Mouse (Mus musculus) naive thymus-derived CD4-positive, alpha-beta T cell, adult 2 months (primary cell): ENCODE measurements at regions not wholly inside any gene's neighbourhood (a gene's known extent, or its start where the extent isn't known, plus 50 kb on each side); places are given as distances from the start of the nearest gene placed in this dataset.

ENCODE experiments used
- DNase-seq: peaks from one replicate; pipeline ENCODE4 v3.0.0-alpha.2; 2011; ENCODE audit warnings: low read depth

DNA sequence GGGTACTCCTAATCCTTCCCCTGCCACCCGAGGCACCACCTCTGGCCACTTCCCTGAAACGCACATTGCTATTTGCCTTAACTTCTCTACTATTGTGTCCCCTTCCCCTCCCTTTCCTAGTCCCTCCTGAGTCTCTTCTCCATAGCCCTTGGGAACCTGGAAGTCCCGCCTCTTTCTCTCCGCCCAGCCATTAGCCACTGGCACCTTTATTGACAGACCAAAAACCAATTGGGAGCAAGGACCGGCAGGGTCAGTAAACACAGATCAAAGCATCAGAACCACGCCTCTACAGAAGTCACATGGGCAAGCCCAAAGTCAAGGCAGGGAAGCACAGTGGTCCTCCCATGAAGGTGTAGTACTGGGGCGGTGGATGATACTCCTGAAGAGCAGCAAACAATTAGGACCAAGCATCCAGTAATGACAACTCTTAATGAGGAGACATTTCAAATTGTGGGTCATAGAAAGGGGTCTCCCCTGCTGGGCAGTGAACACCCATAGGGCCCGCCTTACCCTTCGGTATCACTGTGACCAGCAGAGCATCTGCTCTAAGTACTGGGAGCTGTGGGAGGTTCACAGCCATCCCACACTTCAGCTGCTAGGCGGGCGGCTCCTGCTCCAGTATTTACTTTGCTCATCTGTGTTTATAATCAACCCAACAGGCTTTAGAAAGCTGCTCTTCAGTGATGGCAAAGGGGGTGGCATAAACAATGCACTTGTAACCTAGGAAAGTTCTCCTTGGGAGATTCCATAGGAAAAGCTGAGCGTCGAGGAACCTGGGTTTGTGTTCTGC is 226.5 kb upstream of the Mphosph6 start:
- no peak for DNase-seq

GRCm38 (mm10) chr8:118023451-118023850 is 221.7 kb upstream of the Mphosph6 start:
- no peak for DNase-seq

DNA sequence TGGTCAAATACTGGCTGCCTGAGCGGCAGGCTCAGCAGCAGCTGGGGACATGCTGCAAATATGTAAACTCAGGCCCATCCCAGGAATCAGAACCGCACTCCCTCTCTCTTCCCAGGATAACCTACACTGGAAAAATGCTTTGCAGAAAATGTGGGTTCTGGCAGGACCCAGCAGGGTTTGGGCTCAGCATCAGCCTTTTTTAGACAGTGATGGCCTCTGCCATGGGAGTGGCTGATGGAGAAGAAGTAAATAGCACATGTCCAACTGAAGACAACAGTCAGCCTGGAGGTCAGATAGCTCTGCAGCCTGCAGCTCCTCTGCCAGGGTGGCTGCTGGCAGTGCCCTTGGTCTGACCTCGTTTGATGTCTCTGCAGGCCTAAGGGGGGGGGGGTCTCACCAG is 220.2 kb upstream of the Mphosph6 start:
- no peak for DNase-seq

DNA sequence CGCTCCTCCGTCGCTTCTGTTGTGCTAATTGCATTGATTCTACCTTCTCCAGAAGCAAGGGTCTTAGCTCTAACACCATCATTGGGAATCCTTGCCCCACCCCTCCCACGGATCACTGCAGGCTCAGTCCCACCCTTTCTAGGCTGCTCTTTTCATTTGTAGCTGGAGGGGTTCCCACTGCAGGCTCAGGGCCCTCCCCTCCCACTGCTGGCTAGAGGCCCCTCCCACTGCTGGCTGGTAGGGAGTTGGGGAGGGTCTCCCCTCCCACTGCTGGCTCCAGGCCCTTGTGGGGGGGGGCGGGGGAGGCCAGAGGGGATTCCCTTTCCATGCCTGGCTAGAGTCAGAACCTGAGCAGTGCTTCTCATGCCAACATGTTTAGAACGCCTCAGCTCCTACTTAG is 215.5 kb upstream of the Mphosph6 start:
- DNase-seq, result no peak

- DNase-seq, result no peak
Measured at GRCm38 (mm10) chr8:118005186-118005585, 203.4 kb upstream of the Mphosph6 start.

DNA sequence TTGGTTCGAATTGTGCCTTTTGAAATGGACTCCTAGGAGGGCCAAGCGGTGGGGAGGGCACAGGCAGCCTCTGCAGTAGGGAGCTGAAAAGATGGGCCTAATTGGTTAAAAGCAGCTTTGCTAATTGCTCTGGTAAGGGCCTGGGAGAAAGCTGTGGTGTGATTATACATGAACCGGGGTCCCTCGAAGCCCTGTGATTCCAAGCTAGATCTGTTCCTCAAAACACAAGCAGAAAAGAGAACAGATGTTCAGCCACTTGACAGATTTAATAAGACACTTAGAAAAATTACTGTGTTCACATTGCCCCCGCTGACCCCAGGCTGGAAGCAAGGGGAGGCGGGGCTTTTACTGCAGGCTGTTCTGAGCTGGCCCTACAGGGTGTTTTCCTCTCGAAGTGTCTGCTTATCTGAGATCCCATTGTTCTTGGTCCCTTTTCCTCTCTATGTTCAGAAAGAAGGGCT is 202.7 kb upstream of the Mphosph6 start:
- DNase-seq, result no peak

- no peak for DNase-seq
Measured at GRCm38 (mm10) chr8:118001138-118001537, 199.4 kb upstream of the Mphosph6 start.

DNA sequence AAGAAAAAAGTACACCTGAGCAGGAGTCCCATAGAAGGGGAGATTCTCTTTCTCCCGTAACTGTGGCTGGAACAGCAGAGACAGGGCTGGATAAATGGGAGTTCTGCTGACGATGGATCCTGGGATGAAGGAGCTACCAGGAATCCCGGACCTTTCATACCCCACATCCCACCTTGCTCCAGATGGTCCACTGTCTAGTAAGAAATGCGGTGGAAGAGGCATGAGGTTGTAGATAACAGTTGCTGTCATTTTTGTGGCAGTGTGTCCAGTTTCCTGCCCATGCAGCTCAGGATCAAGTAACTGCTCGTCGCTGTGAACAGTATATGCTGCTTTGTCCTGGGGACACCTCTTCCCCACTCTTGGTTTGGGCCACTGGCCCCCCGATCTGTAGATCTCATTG is 190.1 kb upstream of the Mphosph6 start:
- DNase-seq, result no peak

GRCm38 (mm10) chr8:117988781-117989180 is 187.0 kb upstream of the Mphosph6 start:
- no peak for DNase-seq

DNA sequence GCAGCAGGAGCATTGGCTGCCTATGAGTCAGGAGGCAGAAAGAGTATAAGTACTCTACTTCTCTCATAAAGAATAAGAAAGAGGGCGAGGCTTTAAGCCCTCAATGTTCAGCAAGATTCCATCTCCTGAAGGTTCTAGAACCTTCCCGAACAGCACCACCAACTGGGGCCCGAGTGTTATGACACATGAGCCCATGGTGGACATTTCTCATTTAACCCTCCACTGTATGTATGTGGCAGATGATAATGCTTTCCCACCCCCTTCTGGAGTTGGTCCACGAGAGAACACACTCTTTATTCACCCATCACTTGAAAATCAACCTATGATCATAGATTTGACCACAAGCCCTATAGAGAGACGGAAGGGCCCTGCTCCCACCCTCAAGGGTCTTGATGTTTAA is 166.6 kb upstream of the Mphosph6 start:
- no peak for DNase-seq

DNA sequence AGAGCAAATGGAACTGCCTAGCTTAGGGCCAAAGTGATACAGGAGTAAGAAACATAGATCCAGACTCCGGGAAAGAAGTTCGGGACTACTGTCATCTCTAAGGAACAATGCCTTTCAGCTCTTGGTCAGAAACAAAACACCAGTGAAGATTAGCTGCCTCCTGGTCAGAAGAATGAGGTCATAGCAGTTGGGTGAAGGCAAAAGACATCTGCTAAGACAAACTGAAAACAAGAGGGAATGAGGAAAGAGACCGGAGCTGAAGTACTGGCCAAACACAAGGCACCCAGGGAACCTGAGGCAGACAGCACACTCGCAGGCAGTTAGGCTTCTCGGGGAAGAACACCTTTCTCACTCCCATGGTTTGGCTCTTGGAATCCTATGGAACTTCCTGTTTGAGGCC is 164.8 kb upstream of the Mphosph6 start:
- no peak for DNase-seq

GRCm38 (mm10) chr8:117963426-117963825 is 161.7 kb upstream of the Mphosph6 start:
- no peak for DNase-seq

DNA sequence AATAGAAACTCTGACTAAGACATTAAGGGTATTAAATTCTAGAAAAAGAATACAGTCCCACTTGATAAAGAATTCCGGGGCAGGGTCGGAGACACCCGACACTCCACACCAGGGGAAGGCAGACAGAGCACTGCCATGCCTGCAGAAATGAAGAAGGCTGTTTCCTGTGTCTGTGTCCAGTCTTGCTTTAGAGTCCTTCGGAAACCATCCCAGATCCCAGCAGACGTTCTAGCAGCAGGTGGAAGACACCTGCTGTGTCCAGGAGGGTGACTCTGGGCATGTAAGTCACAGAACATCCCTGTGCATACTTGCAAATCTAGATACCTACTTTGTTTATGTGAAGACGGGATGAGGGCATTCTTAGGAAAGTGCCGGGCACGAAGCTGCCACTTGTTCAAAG is 160.9 kb upstream of the Mphosph6 start:
- no peak for DNase-seq

DNA sequence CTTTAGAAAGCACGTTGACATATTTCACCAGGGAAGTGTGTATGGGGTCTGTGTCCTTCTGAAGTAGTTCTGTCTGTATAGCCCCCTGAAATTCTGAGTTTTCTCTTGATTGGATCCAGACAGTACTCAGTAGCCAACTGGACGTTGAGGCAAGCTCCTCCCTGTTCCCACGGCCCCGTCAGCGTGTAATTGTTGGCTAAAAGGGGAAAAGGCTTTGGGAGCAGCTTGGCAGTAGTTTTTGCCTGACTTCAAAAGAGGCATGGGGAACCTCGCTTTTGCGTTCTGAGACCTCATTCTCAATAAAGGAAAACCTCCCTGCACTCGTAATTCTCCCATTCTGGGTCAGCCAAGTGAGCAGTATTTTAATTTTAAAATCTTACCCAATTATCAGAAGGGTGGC is 157.8 kb upstream of the Mphosph6 start:
- DNase-seq, result no peak

DNA sequence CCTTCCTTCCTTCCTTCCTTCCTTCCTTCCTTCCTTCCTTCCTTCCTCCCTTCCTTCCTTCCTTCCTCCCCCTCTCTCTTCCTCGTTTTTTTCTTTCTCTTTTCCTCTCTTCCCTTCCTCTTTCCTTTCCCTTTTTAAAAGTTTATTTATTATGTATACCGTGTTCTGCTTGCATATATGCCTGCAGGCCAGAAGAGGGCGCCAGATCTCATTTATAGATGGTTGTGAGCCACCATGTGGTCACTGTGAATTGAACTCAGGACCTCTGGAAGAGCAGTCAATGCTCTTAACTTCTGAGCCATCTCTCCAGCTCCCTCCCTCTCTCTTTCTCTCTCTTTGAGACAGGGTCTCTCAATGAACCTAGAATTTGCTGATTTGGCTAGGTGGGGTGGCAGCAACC is 157.2 kb upstream of the Mphosph6 start:
- no peak for DNase-seq

GRCm38 (mm10) chr8:117951656-117952055 is 149.9 kb upstream of the Mphosph6 start:
- DNase-seq, result no peak

DNA sequence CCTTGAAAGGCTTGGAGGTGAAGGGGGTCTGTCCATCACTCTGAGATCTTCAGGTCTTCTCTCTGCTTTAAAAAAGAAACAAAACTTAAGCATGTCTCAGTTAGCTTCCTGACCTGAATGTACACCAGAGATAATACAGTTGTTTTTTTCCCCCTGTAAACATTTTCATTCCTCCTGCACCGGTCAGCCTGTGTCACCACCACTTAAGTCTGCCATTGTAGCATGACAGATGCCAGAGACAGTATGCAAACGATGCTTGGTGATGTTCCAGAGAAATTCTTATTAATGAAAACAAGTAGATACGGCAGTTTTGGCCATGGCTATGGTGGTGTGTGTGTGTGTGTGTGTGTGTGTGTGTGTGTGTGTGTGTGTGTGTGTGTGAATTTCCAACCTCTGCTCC is 144.8 kb upstream of the Mphosph6 start:
- no peak for DNase-seq

- no peak for DNase-seq
Measured at GRCm38 (mm10) chr8:117934566-117935094, 132.9 kb upstream of the Mphosph6 start.

- peak; percentile 1 for DNase-seq
Measured at GRCm38 (mm10) chr8:117930687-117931086, 128.9 kb upstream of the Mphosph6 start.

DNA sequence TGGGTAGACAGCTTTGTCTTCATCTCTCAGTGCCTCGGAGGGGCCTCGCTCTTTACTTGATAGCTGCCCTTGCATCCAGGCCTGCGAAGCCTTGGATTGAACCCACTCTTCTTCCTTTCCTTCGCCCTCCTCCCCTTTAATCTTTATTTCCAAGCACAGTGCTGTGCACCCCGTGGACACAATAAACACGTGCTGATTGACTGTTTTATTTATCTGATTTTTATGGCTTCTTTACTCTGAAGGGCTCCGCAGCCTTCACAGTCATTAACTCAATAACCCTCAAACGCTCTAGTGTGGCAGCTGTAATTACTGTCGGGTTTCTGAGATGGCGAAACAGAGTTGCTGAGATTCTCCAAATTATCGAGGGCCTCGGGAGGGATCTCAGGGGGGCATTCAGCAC is 127.9 kb upstream of the Mphosph6 start:
- no peak for DNase-seq

DNA sequence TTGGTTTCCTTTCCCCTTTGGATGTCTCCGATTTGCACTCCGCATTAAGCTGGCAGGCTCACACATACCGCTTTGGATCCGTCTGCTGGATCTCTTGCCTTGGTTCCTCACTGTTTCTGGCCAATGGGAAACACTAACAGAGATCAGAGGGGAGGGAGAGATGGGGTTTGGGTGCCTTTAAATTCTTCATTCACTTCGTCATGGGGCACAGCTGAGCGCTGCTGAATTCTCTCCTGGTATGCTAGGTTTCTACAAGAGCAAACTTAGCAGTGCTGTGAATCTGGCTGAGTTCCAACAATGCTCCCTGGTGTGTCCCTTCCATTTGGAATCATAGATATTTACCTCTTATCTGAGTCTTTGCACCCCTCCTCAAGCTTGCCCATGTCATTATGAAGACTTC is 121.6 kb upstream of the Mphosph6 start:
- DNase-seq, result no peak

DNA sequence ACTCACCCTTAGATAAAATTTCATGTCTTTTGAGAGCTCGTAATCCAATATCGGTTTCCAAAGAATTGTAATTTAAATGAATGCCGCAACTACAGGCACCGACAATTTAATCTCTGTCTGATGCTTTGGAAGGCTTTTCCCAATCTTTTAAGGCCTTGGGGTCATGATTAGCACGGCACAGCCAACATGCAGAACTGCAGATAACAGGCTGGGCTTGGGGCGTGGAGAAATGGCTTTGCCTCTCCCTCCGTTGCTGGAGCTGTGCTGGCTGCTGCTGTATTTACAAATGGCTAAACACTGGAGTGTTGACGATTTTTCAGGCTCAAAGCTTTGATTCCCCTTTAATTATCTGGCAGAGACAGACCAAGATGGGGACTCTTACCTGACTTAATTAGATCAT is 101.3 kb upstream of the Mphosph6 start:
- no peak for DNase-seq

DNA sequence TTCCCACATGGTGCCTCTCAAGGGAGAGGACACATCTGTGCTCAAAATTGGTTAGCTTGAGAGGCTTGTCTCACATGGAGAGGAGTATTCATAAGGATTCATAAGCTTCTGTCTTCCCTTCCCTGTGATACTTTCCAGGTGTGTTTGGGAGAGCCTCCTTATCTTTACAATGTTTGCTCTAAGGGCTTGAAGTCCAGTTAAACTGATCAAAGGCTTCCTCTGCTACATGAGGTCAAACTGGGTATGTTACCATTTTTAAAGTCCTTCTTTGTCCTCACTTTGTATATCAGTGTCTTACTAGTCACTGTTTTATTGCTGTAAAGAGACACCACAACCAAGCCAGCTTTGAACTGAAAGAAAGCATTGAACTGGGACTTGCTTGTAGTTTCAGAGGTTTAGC is 98.1 kb upstream of the Mphosph6 start:
- no peak for DNase-seq

GRCm38 (mm10) chr8:117898015-117898414 is 96.3 kb upstream of the Mphosph6 start:
- DNase-seq, result no peak
